In genomic region chr13:110401877-110402276, GRCm38 (mm10) we compare ENCODE assay signal across 35 mouse cellular contexts. TPM values are rescaled to one million over a fixed set of nuclear protein-coding genes. Genes with fewer than 3 reads are reported as not detected.
"Had no signal": no experiment of that assay in that cellular context is flagged by ENCODE, and none has a peak within 500 bp of the region (broad histone marks: within the 10 kb centered on the region; RNA-seq: fewer than 3 reads in every experiment).

No protein-coding gene starts in this region.

- ATAC-seq: inflammation-experienced regulatory T-cells, adult 6 months; intestine, embryonic 15.5 days; intestine, postnatal 0 days; liver, embryonic 12.5 days had no signal

- H3K4me3 ChIP-seq: heart, adult 2 months; heart, embryonic 13.5 days; heart, embryonic 15.5 days; hindbrain, embryonic 13.5 days; hindbrain, embryonic 15.5 days; intestine, embryonic 15.5 days; kidney, embryonic 15.5 days; limb, embryonic 13.5 days; limb, embryonic 15.5 days; liver, embryonic 12.5 days had no signal

- H3K4me1 ChIP-seq: intestine, embryonic 15.5 days; limb, embryonic 15.5 days; liver, embryonic 12.5 days had no signal

- H3K27ac ChIP-seq: heart, embryonic 15.5 days; hindbrain, embryonic 13.5 days; hindbrain, embryonic 15.5 days; intestine, embryonic 15.5 days; kidney, embryonic 15.5 days; kidney, postnatal 0 days; limb, embryonic 13.5 days; limb, embryonic 15.5 days; liver, embryonic 12.5 days; liver, embryonic 14.5 days had no signal

- H3K9me3 ChIP-seq: heart, embryonic 13.5 days; heart, embryonic 15.5 days; hindbrain, embryonic 13.5 days; hindbrain, embryonic 15.5 days; intestine, embryonic 15.5 days; kidney, embryonic 15.5 days; limb, embryonic 15.5 days; liver, embryonic 12.5 days had no signal

- H3K9ac ChIP-seq: heart, embryonic 13.5 days; heart, embryonic 15.5 days; hindbrain, embryonic 13.5 days; hindbrain, embryonic 15.5 days; intestine, embryonic 15.5 days; kidney, embryonic 15.5 days; limb, embryonic 13.5 days; limb, embryonic 15.5 days; liver, embryonic 12.5 days; liver, embryonic 14.5 days had no signal

- DNase-seq: gastrocnemius, postnatal 14 days; gastrocnemius, postnatal 36 days; heart, adult 11 months; heart, adult 2 months; heart, postnatal 14 days; heart, postnatal 36 days; kidney, adult 18-20 months; kidney, adult 8-10 months; kidney, postnatal 14 days; kidney, postnatal 36 days; layer of hippocampus, adult 9-11 months; layer of hippocampus, postnatal 36 days; left cerebral cortex, postnatal 4 days had no signal

- H3K4me2 ChIP-seq: heart, embryonic 11.5 days; heart, embryonic 13.5 days; heart, embryonic 15.5 days; hindbrain, embryonic 13.5 days; hindbrain, embryonic 15.5 days; intestine, embryonic 15.5 days; kidney, embryonic 15.5 days; limb, embryonic 13.5 days; limb, embryonic 15.5 days; liver, embryonic 12.5 days had no signal

- H3K27me3 ChIP-seq: heart, embryonic 13.5 days; heart, embryonic 15.5 days; hindbrain, embryonic 13.5 days; hindbrain, embryonic 15.5 days; intestine, embryonic 15.5 days; kidney, embryonic 15.5 days; limb, embryonic 13.5 days; limb, embryonic 15.5 days had no signal

RNA-seq across cellular contexts. Expression of gene Gapt, which starts 44.9 kb away (rescaled TPM):
- total RNA-seq: gastrocnemius, adult 8-10 months; gastrocnemius, postnatal 36 days; heart, postnatal 14 days; layer of hippocampus, adult 8-10 months; layer of hippocampus, postnatal 14 days; layer of hippocampus, postnatal 36 days; left cerebral cortex, adult 18-20 months; left cerebral cortex, postnatal 10 days; left cerebral cortex, postnatal 25 days; left cerebral cortex, postnatal 4 days; liver, adult 2 months had no signal
- polyA plus RNA-seq: limb, embryonic 11.5 days had no signal
